Mouse (Mus musculus) forebrain, embryonic 11.5 days (tissue): ENCODE results near the gene Rnase10. TPM values are rescaled to one million over a fixed set of nuclear protein-coding genes. Genes with fewer than 3 reads are reported as not detected.
"Not testable (repeated sequence)": the region's sequence is repeated elsewhere in the genome, so short reads cannot be mapped to it uniquely, and the experiment has no call there.

Experiments
- ATAC-seq: fragments of 200-750 bp; cut with Nextera tagmentation; replicated peaks from 2 replicates; pipeline ENCODE4 v1.8.0; 2017; ENCODE audit warnings: moderate TSS enrichment; ENCODE audit not compliant: low FRiP score
- DNase-seq: peaks from one replicate; pipeline ENCODE4 v3.0.0-alpha.2; 2017; ENCODE audit warnings: low spot score
- H3K27ac ChIP-seq: fragments of 300-500 bp; sonication (generic); 2 replicates; pipeline ENCODE4 v1.5.1; 2014; ENCODE audit warnings: low read depth, low read length
- H3K27me3 ChIP-seq: fragments of 300-500 bp; sonication (generic); 2 replicates; pipeline ENCODE4 v1.6.1; 2014; ENCODE audit warnings: mild to moderate bottlenecking, low read length, mixed read lengths; ENCODE audit not compliant: control insufficient read depth, insufficient read depth
- H3K36me3 ChIP-seq: fragments of 300-500 bp; sonication (generic); 2 replicates; pipeline ENCODE4 v1.6.1; 2014; ENCODE audit warnings: mild to moderate bottlenecking, low read length, moderate library complexity, mixed read lengths; ENCODE audit not compliant: control insufficient read depth, insufficient read depth
- H3K4me1 ChIP-seq: fragments of 300-500 bp; sonication (generic); replicated peaks from 2 replicates; pipeline ENCODE4 v1.6.1; 2014; ENCODE audit warnings: low read length, mixed read lengths; ENCODE audit not compliant: control insufficient read depth, insufficient read depth
- H3K4me2 ChIP-seq: fragments of 300-500 bp; sonication (generic); 2 replicates; pipeline ENCODE4 v1.6.1; 2014; ENCODE audit warnings: low read depth, mild to moderate bottlenecking, low read length, moderate library complexity, mixed read lengths; ENCODE audit not compliant: severe bottlenecking
- H3K4me3 ChIP-seq: fragments of 300-500 bp; sonication (generic); 2 replicates; pipeline ENCODE4 v1.5.1; 2014; ENCODE audit warnings: low read depth, low read length
- H3K9ac ChIP-seq: fragments of 300-500 bp; sonication (generic); 2 replicates; pipeline ENCODE4 v1.6.1; 2014; ENCODE audit warnings: low read length
- H3K9me3 ChIP-seq: fragments of 300-500 bp; sonication (generic); 2 replicates; pipeline ENCODE4 v1.6.1; 2016; ENCODE audit warnings: low read length, mixed read lengths; ENCODE audit not compliant: control insufficient read depth
- WGBS: fragments of 180-500 bp; shearing (Covaris S2); extraction: QIAGEN DNeasy Blood & Tissue Kit; methylation state at CpG from one replicate; pipeline ENCODE4 v1.1.7; 2014; 5-methylcytosine and 5-hydroxymethylcytosine counted together
- polyA plus RNA-seq: library from polyadenylated mRNA; unstranded; fragments of >200 nt; fragmentation: Nextera tagmentation; extraction: Ambion mirVana; gene quantifications from 2 replicates; pipeline ENCODE4 v1.2.1, GENCODE M21; 2014

Rnase10 gene
- polyA plus RNA-seq, 1 experiment from 2014 or later: not detected

GRCm38 (mm10) chr14:50973700-50974099, 33.9 kb upstream of the Rnase10 start:
- DNase-seq: no peak
- H3K27me3 ChIP-seq: no peaks in the 10 kb centered on the region
- H3K4me3 ChIP-seq: no peak overlapping the region
- H3K9me3 ChIP-seq: no peaks in the 10 kb centered on the region
- peaks cover 5% of the 10 kb centered on the region; the same call in 1 of the 2 replicates for H3K4me1 ChIP-seq
- H3K4me2 ChIP-seq: no peak overlapping the region
- no peak overlapping the region for H3K27ac ChIP-seq
- no peak overlapping the region for H3K9ac ChIP-seq
- 32% methylated on average over 4 of the region's 4 CpGs for WGBS
- no peak for ATAC-seq
- H3K36me3 ChIP-seq: no peaks in the 10 kb centered on the region

DNA sequence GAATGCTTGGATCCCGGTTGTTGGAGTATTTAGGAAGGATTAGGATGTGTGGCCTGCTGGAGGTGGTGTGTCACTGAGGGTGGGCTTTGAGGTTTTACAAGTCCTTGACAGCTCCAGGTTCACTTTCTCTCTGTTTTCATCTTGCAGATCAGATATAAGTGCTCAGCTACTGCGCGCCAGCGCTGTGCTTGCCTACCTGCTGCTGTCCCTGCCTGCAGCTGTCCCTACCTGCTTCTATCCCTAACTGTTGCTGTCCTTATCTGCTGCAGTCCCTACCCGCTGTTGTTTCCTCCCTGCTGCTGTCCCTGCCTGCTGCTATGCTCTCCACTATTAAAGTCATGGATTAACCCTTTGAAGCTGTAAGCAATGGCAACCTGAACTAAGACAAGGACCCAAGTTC, 32.5 kb upstream of the Rnase10 start:
- Histone ChIP-seq H3K4me1 (peaks cover 4% of the 10 kb centered on the region; the same call in 1 of the 2 replicates), H3K4me3 (no peak overlapping the region), H3K27ac (no peak overlapping the region), H3K4me2 (no peak overlapping the region), H3K9ac (no peak overlapping the region), H3K9me3 (no peaks in the 10 kb centered on the region), H3K27me3 (no peaks in the 10 kb centered on the region), H3K36me3 (no peaks in the 10 kb centered on the region)
- ATAC-seq (no peak), DNase-seq (no peak)
- 41% methylated on average over 5 of the region's 5 CpGs for WGBS

DNA sequence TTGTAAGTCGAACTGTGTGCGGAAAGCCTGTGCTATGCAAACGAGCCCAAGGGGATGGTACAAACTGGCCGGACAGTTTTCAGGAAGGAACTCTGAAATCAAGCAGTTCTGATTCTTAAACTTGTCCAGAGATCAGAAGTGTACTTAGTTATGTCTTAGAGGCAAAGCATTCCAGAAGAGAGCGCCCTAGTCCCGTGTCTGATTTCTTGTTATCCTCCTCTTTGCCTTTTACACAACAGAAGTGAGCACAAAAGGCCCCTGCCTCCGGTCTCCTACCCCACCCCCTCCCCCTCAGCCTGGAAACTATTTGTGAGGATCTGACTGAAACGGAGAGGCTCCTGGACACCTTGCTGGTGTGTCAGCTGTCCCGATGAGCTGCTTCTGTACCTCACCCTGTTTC, 30.9 kb upstream of the Rnase10 start:
- no peak overlapping the region for H3K27ac ChIP-seq
- H3K4me2 ChIP-seq: peak overlapping the region; percentile 19; the same call in 1 of the 2 replicates
- H3K9me3 ChIP-seq: no peaks in the 10 kb centered on the region
- peaks cover 4% of the 10 kb centered on the region; the same call in 1 of the 2 replicates for H3K4me1 ChIP-seq
- ATAC-seq: peak; percentile 51; the same call in 1 of the 2 replicates
- no peak overlapping the region for H3K4me3 ChIP-seq
- H3K27me3 ChIP-seq: no peaks in the 10 kb centered on the region
- H3K36me3 ChIP-seq: no peaks in the 10 kb centered on the region
- no peak for DNase-seq
- peak overlapping the region; percentile 43 for H3K9ac ChIP-seq
- 10% methylated on average over 9 of the region's 9 CpGs for WGBS

- not testable (repeated sequence) for H3K27me3 ChIP-seq, H3K9me3 ChIP-seq, H3K36me3 ChIP-seq, H3K4me3 ChIP-seq, DNase-seq, H3K9ac ChIP-seq, H3K27ac ChIP-seq, ATAC-seq, H3K4me2 ChIP-seq, H3K4me1 ChIP-seq
- 92% methylated on average over 6 of the region's 6 CpGs for WGBS
These were observed 29.1 kb upstream of the Rnase10 start for GRCm38 (mm10) chr14:50978451-50978850.

- H3K36me3 ChIP-seq: no peaks in the 10 kb centered on the region
- no peak for DNase-seq
- no peak overlapping the region for H3K4me2 ChIP-seq
- no peak overlapping the region for H3K27ac ChIP-seq
- peaks cover 4% of the 10 kb centered on the region; the same call in 1 of the 2 replicates for H3K4me1 ChIP-seq
- no peak overlapping the region for H3K4me3 ChIP-seq
- no peak for ATAC-seq
- H3K9ac ChIP-seq: no peak overlapping the region
- H3K9me3 ChIP-seq: no peaks in the 10 kb centered on the region
- no peaks in the 10 kb centered on the region for H3K27me3 ChIP-seq
These were observed 27.9 kb upstream of the Rnase10 start for GRCm38 (mm10) chr14:50979631-50980030.

DNA sequence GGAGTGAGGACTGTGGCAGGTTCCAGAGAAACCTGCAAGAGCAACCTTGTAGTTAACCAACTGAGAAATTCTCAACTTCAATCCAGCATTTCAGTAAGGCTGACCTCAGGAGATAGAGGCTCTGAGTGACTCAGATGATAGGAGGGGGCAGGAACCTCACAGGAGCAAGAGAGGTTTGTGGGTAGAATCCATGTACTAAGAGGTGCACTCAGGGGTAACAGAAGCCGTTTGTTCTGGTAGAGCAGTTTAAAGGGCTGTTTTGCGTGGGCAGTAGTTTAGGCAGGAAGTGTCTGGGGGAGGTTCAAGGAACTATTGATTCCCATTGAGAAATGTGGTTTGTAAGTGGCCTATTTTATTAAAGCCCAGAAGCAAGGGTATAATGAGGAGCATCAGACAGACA, 26.3 kb upstream of the Rnase10 start:
- Histone ChIP-seq H3K4me1 (peaks cover 4% of the 10 kb centered on the region; the same call in 1 of the 2 replicates), H3K27ac (no peak overlapping the region), H3K36me3 (no peaks in the 10 kb centered on the region), H3K4me3 (no peak overlapping the region), H3K9me3 (no peaks in the 10 kb centered on the region), H3K9ac (no peak overlapping the region), H3K27me3 (no peaks in the 10 kb centered on the region), H3K4me2 (no peak overlapping the region)
- 54% methylated on average over 2 of the region's 2 CpGs for WGBS
- ATAC-seq: no peak
- no peak for DNase-seq

DNA sequence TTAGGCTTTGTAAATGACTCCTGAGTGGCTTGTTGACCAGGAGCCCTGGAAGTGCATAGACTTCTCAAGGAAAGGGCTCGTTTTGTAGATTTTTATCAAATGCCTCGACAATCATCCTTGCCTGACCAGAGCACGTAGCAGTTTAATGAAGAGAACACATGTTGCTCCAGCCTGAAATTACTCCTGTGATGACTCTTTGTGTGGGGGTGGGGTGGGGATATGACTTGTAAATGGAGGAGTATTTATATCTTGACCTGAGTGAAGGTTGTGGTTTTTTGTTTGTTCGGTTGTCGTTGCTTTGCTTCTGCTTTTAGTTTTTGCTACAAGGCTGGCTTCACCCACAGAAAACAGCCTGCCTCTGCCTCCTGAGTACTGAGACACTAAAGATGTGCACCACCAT, 25.7 kb upstream of the Rnase10 start:
- Histone ChIP-seq H3K36me3 (no peaks in the 10 kb centered on the region), H3K4me1 (peaks cover under 1% of the 10 kb centered on the region; the same call in 1 of the 2 replicates), H3K4me2 (no peak overlapping the region), H3K27me3 (no peaks in the 10 kb centered on the region), H3K9ac (no peak overlapping the region), H3K9me3 (no peaks in the 10 kb centered on the region), H3K4me3 (no peak overlapping the region), H3K27ac (no peak overlapping the region)
- no peak for ATAC-seq
- DNase-seq: no peak
- WGBS: 93% methylated on average over 5 of the region's 5 CpGs

- Histone ChIP-seq H3K4me3 (no peak overlapping the region), H3K27ac (no peak overlapping the region), H3K27me3 (no peaks in the 10 kb centered on the region), H3K4me1 (no peaks in the 10 kb centered on the region), H3K9me3 (no peaks in the 10 kb centered on the region), H3K4me2 (no peak overlapping the region), H3K9ac (no peak overlapping the region), H3K36me3 (no peaks in the 10 kb centered on the region)
- DNase-seq (no peak), ATAC-seq (no peak)
- WGBS: 97% methylated on average over 2 of the region's 2 CpGs
These were observed 19.9 kb upstream of the Rnase10 start for GRCm38 (mm10) chr14:50987668-50988067.

DNA sequence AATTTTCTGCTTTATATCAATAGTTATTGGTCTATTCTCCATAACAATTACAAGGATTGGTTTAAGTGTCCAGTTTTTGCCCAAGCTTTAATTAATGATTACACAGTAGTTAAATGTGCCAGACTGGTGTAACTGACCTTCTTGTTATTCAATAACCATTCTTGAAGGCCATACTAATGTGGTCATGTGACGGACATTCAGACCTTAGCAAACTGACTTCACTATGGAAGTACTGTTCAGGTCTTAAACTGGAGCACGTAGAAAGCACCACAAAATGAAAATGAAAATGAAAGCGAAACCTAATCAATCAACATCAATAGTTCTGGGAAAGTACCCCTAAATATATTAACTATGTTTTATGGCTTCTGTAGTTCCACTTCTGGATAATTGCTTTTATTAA, 16.5 kb upstream of the Rnase10 start:
- Histone ChIP-seq H3K4me1 (no peaks in the 10 kb centered on the region), H3K9ac (no peak overlapping the region), H3K4me2 (no peak overlapping the region), H3K36me3 (no peaks in the 10 kb centered on the region), H3K4me3 (no peak overlapping the region), H3K27ac (no peak overlapping the region), H3K9me3 (no peaks in the 10 kb centered on the region), H3K27me3 (no peaks in the 10 kb centered on the region)
- ATAC-seq: no peak
- WGBS: 80% methylated on average over 3 of the region's 3 CpGs
- DNase-seq: no peak
